Mouse (Mus musculus) embryonic facial prominence, embryonic 12.5 days (tissue): ENCODE results near the gene Clca4a. TPM values are rescaled to one million over a fixed set of nuclear protein-coding genes. Genes with fewer than 3 reads are reported as not detected.

Source experiments
- ATAC-seq: fragments of 200-750 bp; cut with Nextera tagmentation; 2 replicates; pipeline ENCODE4 v1.8.0; 2017; ENCODE audit not compliant: insufficient number of reproducible peaks, insufficient read depth, low FRiP score, low TSS enrichment
- H3K27ac ChIP-seq: fragments of 300-500 bp; sonication (generic); 2 replicates; pipeline ENCODE4 v1.5.1; 2016; ENCODE audit warnings: mild to moderate bottlenecking
- H3K27me3 ChIP-seq: fragments of 300-500 bp; sonication (generic); 2 replicates; pipeline ENCODE4 v1.6.1; 2016; ENCODE audit warnings: mild to moderate bottlenecking, moderate library complexity
- H3K36me3 ChIP-seq: fragments of 300-500 bp; sonication (generic); 2 replicates; pipeline ENCODE4 v1.6.1; 2016; ENCODE audit warnings: mild to moderate bottlenecking
- H3K4me1 ChIP-seq: fragments of 300-500 bp; sonication (generic); 2 replicates; pipeline ENCODE4 v1.6.1; 2016
- H3K4me2 ChIP-seq: fragments of 300-500 bp; sonication (generic); replicated peaks from 2 replicates; pipeline ENCODE4 v1.6.1; 2016; ENCODE audit warnings: mild to moderate bottlenecking, moderate library complexity
- H3K4me3 ChIP-seq: fragments of 300-500 bp; sonication (generic); 2 replicates; pipeline ENCODE4 v1.5.1; 2016; ENCODE audit warnings: mild to moderate bottlenecking
- H3K9ac ChIP-seq: fragments of 300-500 bp; sonication (generic); 2 replicates; pipeline ENCODE4 v1.6.1; 2016; ENCODE audit warnings: mild to moderate bottlenecking, moderate library complexity
- H3K9me3 ChIP-seq: fragments of 300-500 bp; sonication (generic); 2 replicates; pipeline ENCODE4 v1.6.1; 2016; ENCODE audit warnings: mild to moderate bottlenecking, moderate library complexity
- WGBS: fragments of 180-500 bp; shearing (Covaris S2); methylation state at CpG from one replicate; pipeline ENCODE4 v1.1.7; 2016; 5-methylcytosine and 5-hydroxymethylcytosine counted together
- polyA plus RNA-seq: library from polyadenylated mRNA; unstranded; fragments of >200 nt; fragmentation: Nextera tagmentation; extraction: Ambion mirVana; gene quantifications from 2 replicates; pipeline ENCODE4 v1.2.1, GENCODE M21; 2016

Clca4a gene
- polyA plus RNA-seq = 0.08 and 0.13 TPM in 2 replicates

DNA sequence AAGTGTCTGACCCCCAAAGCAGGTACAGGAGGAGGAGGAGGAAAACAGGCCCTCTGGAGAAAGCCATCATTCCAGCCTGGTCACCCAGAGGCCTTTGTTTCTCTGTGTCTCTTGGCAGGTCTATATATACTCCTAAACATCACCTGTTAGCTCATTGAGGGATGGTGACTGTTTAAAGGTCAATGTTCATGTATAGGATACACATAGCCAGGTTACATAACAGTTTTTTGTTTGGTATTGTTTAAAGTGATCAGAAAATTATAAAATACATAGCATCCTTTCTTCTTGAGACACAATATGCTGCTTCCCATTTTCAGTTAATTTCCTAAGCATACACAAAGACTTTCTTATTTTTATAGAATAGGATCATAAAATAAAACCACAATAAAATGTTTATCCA, at the start of gene Clca4a:
Clca4a (minus strand) TSS at position 101 of the 400 bp plus-strand sequence.
- H3K9me3 ChIP-seq = no peaks in the 10 kb centered on the region
- H3K4me2 ChIP-seq = no peak within 1 kb of the TSS
- no peaks in the 10 kb centered on the region for H3K4me1 ChIP-seq
- H3K4me3 ChIP-seq = no peak within 1 kb of the TSS
- H3K36me3 ChIP-seq = no peaks in the 10 kb centered on the region
- H3K27ac ChIP-seq = no peak within 1 kb of the TSS
- H3K9ac ChIP-seq = no peak within 1 kb of the TSS
- no peaks in the 10 kb centered on the region for H3K27me3 ChIP-seq
- ATAC-seq = no peak

DNA sequence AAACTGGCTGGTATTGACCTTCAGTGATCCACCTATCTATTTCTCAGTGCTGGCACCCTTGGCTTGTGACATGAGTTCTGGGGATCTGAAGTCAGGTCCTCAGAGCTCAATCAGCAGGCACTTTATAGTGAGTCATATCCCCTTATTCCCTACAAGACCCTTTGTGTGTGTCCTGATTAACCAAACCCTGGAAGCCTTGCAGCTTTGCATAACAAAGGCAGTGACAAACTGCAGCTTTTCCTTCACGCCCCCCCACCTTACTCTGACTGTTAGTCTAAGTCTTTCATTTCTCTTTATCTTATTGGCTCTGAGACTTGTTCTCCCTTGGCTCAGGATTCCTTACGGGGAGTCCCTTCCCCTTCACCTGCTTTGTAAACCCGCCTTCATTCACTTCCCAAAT, 43.0 kb upstream of the Clca4a start:
- no peaks in the 10 kb centered on the region for H3K4me1 ChIP-seq
- no peaks in the 10 kb centered on the region for H3K36me3 ChIP-seq
- H3K9me3 ChIP-seq = no peaks in the 10 kb centered on the region
- no peaks in the 10 kb centered on the region for H3K27me3 ChIP-seq
- no peak overlapping the region for H3K4me3 ChIP-seq
- H3K4me2 ChIP-seq = no peak overlapping the region
- WGBS = 65% methylated on average over 3 of the region's 3 CpGs
- no peak overlapping the region for H3K27ac ChIP-seq
- H3K9ac ChIP-seq = no peak overlapping the region
- ATAC-seq = no peak

DNA sequence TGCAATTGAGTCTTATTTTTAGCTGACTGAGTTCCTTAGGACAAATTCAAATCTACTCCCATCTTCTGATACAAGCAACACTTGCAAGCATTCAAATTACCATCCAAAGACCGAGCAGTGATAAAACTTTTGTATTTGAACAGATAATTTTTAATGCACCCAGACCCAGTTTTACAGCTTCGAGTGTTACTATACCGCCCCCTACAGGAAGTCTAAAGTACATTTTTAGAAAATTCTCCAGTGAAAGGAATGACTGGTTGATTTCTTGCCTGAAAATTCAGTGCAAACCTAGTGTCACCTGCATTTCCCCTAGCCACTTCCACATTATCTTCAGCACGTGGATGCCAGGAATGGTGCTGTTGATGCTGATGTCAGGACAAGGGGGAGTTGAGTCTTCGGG, 29.6 kb upstream of the Clca4a start:
- no peak overlapping the region for H3K9ac ChIP-seq
- no peak overlapping the region for H3K4me2 ChIP-seq
- no peaks in the 10 kb centered on the region for H3K27me3 ChIP-seq
- ATAC-seq = no peak
- H3K4me3 ChIP-seq = no peak overlapping the region
- 35% methylated on average over 5 of the region's 5 CpGs for WGBS
- H3K36me3 ChIP-seq = no peaks in the 10 kb centered on the region
- no peak overlapping the region for H3K27ac ChIP-seq
- H3K9me3 ChIP-seq = no peaks in the 10 kb centered on the region
- no peaks in the 10 kb centered on the region for H3K4me1 ChIP-seq

DNA sequence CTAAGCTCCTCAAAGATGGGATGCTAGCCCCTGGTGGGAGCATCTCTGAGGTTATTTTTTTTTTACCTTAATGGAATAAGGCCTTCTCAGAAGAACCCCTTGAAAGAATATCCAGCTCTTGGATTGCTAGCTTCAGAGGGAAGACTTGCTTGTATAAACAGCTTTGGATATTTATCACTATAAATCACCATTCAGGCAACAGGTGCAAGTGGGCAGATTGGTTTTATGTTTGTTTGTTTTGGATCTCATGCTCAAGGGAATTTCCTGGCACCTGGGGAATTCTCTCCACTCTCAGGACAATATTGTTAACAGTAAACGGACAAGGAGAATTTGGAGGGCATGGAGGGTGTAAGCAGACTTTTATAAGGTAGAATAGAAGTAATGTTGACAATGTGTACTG, 26.1 kb upstream of the Clca4a start:
- 77% methylated on average over 1 of the region's 1 CpGs for WGBS
- no peak for ATAC-seq

GRCm38 (mm10) chr3:144993055-144993454, 18.2 kb upstream of the Clca4a start:
- Histone ChIP-seq H3K9ac (no peak overlapping the region), H3K9me3 (no peaks in the 10 kb centered on the region), H3K27ac (no peak overlapping the region), H3K36me3 (no peaks in the 10 kb centered on the region), H3K4me3 (no peak overlapping the region), H3K4me2 (no peak overlapping the region), H3K27me3 (no peaks in the 10 kb centered on the region), H3K4me1 (no peaks in the 10 kb centered on the region)
- 86% methylated on average over 5 of the region's 5 CpGs for WGBS
- ATAC-seq = no peak

More for the DNA sequence above, 26.1 kb upstream of the Clca4a start:
- Histone ChIP-seq H3K9ac (no peak overlapping the region), H3K27me3 (no peaks in the 10 kb centered on the region), H3K27ac (no peak overlapping the region), H3K4me1 (no peaks in the 10 kb centered on the region), H3K4me2 (no peak overlapping the region), H3K36me3 (no peaks in the 10 kb centered on the region), H3K4me3 (no peak overlapping the region), H3K9me3 (no peaks in the 10 kb centered on the region)

DNA sequence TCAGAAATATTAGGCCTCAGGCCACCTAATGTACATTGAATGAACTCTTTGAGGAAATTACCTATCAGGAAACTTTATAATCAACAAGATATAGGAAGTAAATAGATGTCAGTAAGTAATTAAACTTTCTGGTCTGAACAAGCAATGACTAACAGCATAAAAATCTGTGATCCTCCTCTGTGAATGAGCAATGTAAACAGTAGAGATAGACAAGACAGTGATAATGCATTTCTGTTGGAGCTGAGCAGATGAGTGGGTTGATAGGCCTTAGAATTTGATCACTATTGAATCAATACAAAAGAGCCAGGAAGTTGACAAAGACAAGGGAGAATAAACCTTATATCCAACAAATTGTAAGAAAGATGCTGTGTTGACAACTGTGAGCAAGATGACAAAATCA, 17.8 kb upstream of the Clca4a start:
- Histone ChIP-seq H3K27ac (no peak overlapping the region), H3K4me2 (no peak overlapping the region), H3K36me3 (no peaks in the 10 kb centered on the region), H3K9me3 (no peaks in the 10 kb centered on the region), H3K27me3 (no peaks in the 10 kb centered on the region), H3K9ac (no peak overlapping the region), H3K4me1 (no peaks in the 10 kb centered on the region), H3K4me3 (no peak overlapping the region)
- no peak for ATAC-seq

GRCm38 (mm10) chr3:144985890-144986289, 11.0 kb upstream of the Clca4a start:
- Histone ChIP-seq H3K4me1 (no peaks in the 10 kb centered on the region), H3K36me3 (no peaks in the 10 kb centered on the region), H3K9ac (no peak overlapping the region), H3K27ac (no peak overlapping the region), H3K9me3 (no peaks in the 10 kb centered on the region), H3K27me3 (no peaks in the 10 kb centered on the region), H3K4me2 (no peak overlapping the region), H3K4me3 (no peak overlapping the region)
- no peak for ATAC-seq
- 71% methylated on average over 5 of the region's 5 CpGs for WGBS

DNA sequence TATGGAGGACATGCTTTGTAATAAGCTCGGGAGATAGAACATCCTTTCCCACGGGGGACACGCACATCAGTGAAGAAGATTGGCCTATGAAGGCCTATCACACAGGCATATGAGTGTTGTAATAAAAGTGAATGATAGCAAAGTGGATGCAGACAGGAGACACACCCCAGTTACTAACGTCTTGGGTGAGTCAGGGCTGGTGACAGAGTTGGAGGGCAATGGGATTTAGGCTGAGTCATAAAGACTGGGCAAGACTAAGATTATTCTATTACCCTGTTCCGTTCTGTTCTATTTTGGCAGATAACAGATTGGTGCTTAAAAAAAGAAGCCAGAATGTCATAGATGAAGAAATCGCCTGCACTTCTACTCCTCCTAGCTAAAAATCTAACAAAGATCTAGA, 5.7 kb upstream of the Clca4a start:
- Histone ChIP-seq H3K4me2 (no peak overlapping the region), H3K27ac (no peak overlapping the region), H3K4me3 (no peak overlapping the region), H3K9ac (no peak overlapping the region), H3K36me3 (no peaks in the 10 kb centered on the region), H3K27me3 (no peaks in the 10 kb centered on the region), H3K4me1 (no peaks in the 10 kb centered on the region), H3K9me3 (no peaks in the 10 kb centered on the region)
- ATAC-seq = no peak
- 88% methylated on average over 6 of the region's 6 CpGs for WGBS

DNA sequence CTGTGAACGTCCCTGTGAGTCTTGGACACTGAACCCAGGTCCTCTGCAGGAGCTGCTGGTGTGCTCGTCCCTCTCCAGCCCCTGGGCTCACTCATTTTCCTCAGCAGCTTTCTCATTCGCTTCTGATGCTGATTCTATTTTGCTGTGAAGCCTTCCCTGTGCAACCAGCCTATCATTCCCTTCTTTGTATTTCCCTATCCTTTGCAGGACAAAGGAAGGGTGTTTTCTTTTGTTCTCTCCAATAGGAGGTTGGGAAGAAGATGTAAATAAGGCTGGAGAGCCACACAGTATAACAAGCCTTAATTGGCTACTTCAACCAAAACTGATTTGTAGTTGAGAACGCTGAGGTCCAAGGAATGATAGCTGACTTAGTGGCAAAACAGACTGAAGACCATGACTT, 2.8 kb upstream of the Clca4a start:
- ATAC-seq = no peak
- Histone ChIP-seq H3K27ac (no peak overlapping the region), H3K9ac (no peak overlapping the region), H3K4me2 (no peak overlapping the region), H3K27me3 (no peaks in the 10 kb centered on the region), H3K4me1 (no peaks in the 10 kb centered on the region), H3K9me3 (no peaks in the 10 kb centered on the region), H3K36me3 (no peaks in the 10 kb centered on the region), H3K4me3 (no peak overlapping the region)
- WGBS = 39% methylated on average over 4 of the region's 4 CpGs

DNA sequence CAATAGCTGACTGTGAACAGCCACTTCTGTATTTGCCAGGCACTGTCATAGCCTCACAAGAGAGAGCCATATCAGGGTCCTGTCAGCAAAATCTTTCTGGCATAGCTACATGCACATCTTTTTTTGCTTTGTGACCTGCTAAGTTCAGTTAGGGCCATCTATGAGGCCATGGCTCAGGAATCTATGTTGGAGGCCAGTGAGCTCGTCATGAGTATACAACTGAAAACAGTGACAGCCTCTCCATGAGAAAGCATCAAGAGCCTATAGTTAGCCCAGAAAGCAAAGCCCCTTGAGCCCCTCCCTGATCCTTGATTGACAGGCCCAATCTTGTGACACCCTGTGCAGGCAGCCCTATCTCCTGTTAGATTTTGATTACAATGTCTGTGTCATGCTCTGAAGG, 1.2 kb upstream of the Clca4a start:
- H3K9ac ChIP-seq = no peak overlapping the region
- H3K4me2 ChIP-seq = no peak overlapping the region
- H3K36me3 ChIP-seq = no peaks in the 10 kb centered on the region
- H3K9me3 ChIP-seq = no peaks in the 10 kb centered on the region
- WGBS = 58% methylated on average over 1 of the region's 1 CpGs
- H3K27ac ChIP-seq = no peak overlapping the region
- no peaks in the 10 kb centered on the region for H3K4me1 ChIP-seq
- ATAC-seq = no peak
- H3K4me3 ChIP-seq = no peak overlapping the region
- no peaks in the 10 kb centered on the region for H3K27me3 ChIP-seq

DNA sequence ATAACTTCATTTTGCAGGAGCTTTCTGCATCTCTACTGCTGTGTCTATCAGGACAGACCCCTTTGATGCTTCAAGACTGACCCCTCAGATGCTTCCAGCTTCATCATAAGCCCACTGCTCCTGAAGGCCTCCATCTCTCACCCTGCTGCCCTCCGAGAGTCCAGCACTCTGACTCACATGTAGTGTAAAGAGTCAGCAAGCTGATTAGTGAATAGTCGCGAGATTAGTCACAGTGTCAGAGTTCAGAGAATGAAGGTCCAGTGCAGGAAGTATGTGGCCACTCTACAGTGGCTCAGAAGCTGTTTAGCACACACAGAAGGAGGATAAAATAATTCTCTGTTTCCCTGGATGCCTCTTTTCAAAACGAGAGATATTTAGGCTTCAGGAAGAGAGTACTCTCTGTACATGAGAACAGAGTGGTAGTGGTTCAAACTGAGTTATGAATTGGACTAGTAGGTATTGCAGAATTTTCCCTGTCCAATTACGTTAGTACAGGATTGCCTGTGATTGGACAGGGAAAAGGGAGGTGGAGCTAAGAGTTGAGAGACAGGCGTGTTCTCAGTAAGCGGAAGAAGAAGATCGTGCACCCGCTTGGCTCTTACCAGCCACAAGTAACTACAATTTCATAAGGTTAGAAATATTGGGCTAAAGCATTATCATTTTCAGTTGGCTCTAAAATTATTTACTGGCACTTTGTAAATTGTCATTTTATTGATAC, 3.1 kb downstream of the Clca4a start:
- no peak overlapping the region for H3K27ac ChIP-seq

GRCm38 (mm10) chr3:144969755-144970154, 5.1 kb downstream of the Clca4a start:
- Histone ChIP-seq H3K4me1 (no peaks in the 10 kb centered on the region), H3K27me3 (no peaks in the 10 kb centered on the region), H3K36me3 (no peaks in the 10 kb centered on the region), H3K9me3 (no peaks in the 10 kb centered on the region), H3K4me2 (no peak overlapping the region), H3K9ac (no peak overlapping the region), H3K4me3 (no peak overlapping the region), H3K27ac (no peak overlapping the region)
- ATAC-seq = no peak
- 85% methylated on average over 1 of the region's 1 CpGs for WGBS

More for the DNA sequence above, 3.1 kb downstream of the Clca4a start:
- no peaks in the 10 kb centered on the region for H3K36me3 ChIP-seq
- H3K4me1 ChIP-seq = no peaks in the 10 kb centered on the region
- WGBS = 69% methylated on average over 9 of the region's 9 CpGs
- H3K9me3 ChIP-seq = no peaks in the 10 kb centered on the region
- no peak overlapping the region for H3K9ac ChIP-seq
- no peak for ATAC-seq
- H3K4me3 ChIP-seq = no peak overlapping the region
- no peak overlapping the region for H3K4me2 ChIP-seq
- no peaks in the 10 kb centered on the region for H3K27me3 ChIP-seq

GRCm38 (mm10) chr3:144966074-144966473, 8.8 kb downstream of the Clca4a start:
- H3K4me2 ChIP-seq = no peak overlapping the region
- WGBS = 68% methylated on average over 4 of the region's 4 CpGs
- no peak overlapping the region for H3K27ac ChIP-seq
- no peak overlapping the region for H3K9ac ChIP-seq
- no peaks in the 10 kb centered on the region for H3K9me3 ChIP-seq
- H3K4me3 ChIP-seq = no peak overlapping the region
- ATAC-seq = no peak
- no peaks in the 10 kb centered on the region for H3K27me3 ChIP-seq
- no peaks in the 10 kb centered on the region for H3K36me3 ChIP-seq
- H3K4me1 ChIP-seq = no peaks in the 10 kb centered on the region
